Mouse (Mus musculus): Measurements from ENCODE around the gene Gng2. TPM values are rescaled to one million over a fixed set of nuclear protein-coding genes. Genes with fewer than 3 reads are reported as not detected.

The Gng2 gene
- 117 and 134 TPM in 2 replicates for polyA plus RNA-seq (2011; ENCODE audit: insufficient read depth, insufficient read length, low read depth, missing spikeins)

GRCm38 (mm10) chr14:19977271-19978024, at the start of gene Gng2:
Gene Gng2 (minus strand): TSS chr14:19977627.
- Histone ChIP-seq H3K9ac (ENCODE audit: low read depth, poor library complexity, severe bottlenecking) (peak within 1 kb of the TSS; percentile 46), H3K4me1 (ENCODE audit: control insufficient read depth, insufficient read depth, low read length) (no peaks in the 10 kb centered on the region), H3K36me3 (ENCODE audit: control insufficient read depth, insufficient read depth, low read length, poor library complexity, severe bottlenecking) (no peaks in the 10 kb centered on the region), H3K9me3 (replicated peaks; ENCODE audit: control insufficient read depth, insufficient read depth, low read length, poor library complexity, severe bottlenecking) (no peaks in the 10 kb centered on the region), H3K27ac (ENCODE audit: insufficient read depth, low read length) (peak within 1 kb of the TSS; percentile 68), H3K4me3 (ENCODE audit: low read depth, low read length) (peak within 1 kb of the TSS; percentile 64), H3K27me3 (ENCODE audit: control insufficient read depth, insufficient read depth, low read length, poor library complexity, severe bottlenecking) (no peaks in the 10 kb centered on the region)
- no peak for TF ChIP-seq POLR2A (IDR thresholded peaks at IDR 0.05; ENCODE audit: insufficient read depth, low read length)
- TF ChIP-seq EP300 (IDR thresholded peaks at IDR 0.05; ENCODE audit: insufficient read depth, low read depth, low read length) = 0 out of 2 replicates have a peak, but pooled peaks have one; percentile 2

- H3K4me1 ChIP-seq (ENCODE audit: control insufficient read depth, insufficient read depth, low read length) = peaks cover 3% of the 10 kb centered on the region
- H3K9me3 ChIP-seq (replicated peaks; ENCODE audit: control insufficient read depth, insufficient read depth, low read length, poor library complexity, severe bottlenecking) = no peaks in the 10 kb centered on the region
- H3K27me3 ChIP-seq (ENCODE audit: control insufficient read depth, insufficient read depth, low read length, poor library complexity, severe bottlenecking) = no peaks in the 10 kb centered on the region
- H3K9ac ChIP-seq (ENCODE audit: low read depth, poor library complexity, severe bottlenecking) = no peak overlapping the region
- H3K27ac ChIP-seq (ENCODE audit: insufficient read depth, low read length) = no peak overlapping the region
- peak overlapping the region; percentile 41 for H3K4me3 ChIP-seq (ENCODE audit: low read depth, low read length)
- no peaks in the 10 kb centered on the region for H3K36me3 ChIP-seq (ENCODE audit: control insufficient read depth, insufficient read depth, low read length, poor library complexity, severe bottlenecking)
- TF ChIP-seq EP300 (IDR thresholded peaks at IDR 0.05; ENCODE audit: insufficient read depth, low read depth, low read length) (no peak), CTCF (IDR thresholded peaks at IDR 0.05; ENCODE audit: low read depth, low read length) (no peak), POLR2A (IDR thresholded peaks at IDR 0.05; ENCODE audit: insufficient read depth, low read length) (no peak)
Observed at GRCm38 (mm10) chr14:20024888-20025719, 47.7 kb upstream of the Gng2 start.

GRCm38 (mm10) chr14:20023939-20024338, 46.5 kb upstream of the Gng2 start:
- TF ChIP-seq POLR2A (IDR thresholded peaks at IDR 0.05; ENCODE audit: insufficient read depth, low read length) (no peak), EP300 (IDR thresholded peaks at IDR 0.05; ENCODE audit: insufficient read depth, low read depth, low read length) (no peak), CTCF (IDR thresholded peaks at IDR 0.05; ENCODE audit: low read depth, low read length) (no peak)
- H3K4me3 ChIP-seq (ENCODE audit: low read depth, low read length) = no peak overlapping the region
- no peaks in the 10 kb centered on the region for H3K36me3 ChIP-seq (ENCODE audit: control insufficient read depth, insufficient read depth, low read length, poor library complexity, severe bottlenecking)
- H3K27ac ChIP-seq (ENCODE audit: insufficient read depth, low read length) = no peak overlapping the region
- H3K9ac ChIP-seq (ENCODE audit: low read depth, poor library complexity, severe bottlenecking) = no peak overlapping the region
- H3K9me3 ChIP-seq (replicated peaks; ENCODE audit: control insufficient read depth, insufficient read depth, low read length, poor library complexity, severe bottlenecking) = no peaks in the 10 kb centered on the region
- no peaks in the 10 kb centered on the region for H3K27me3 ChIP-seq (ENCODE audit: control insufficient read depth, insufficient read depth, low read length, poor library complexity, severe bottlenecking)
- peaks cover 3% of the 10 kb centered on the region for H3K4me1 ChIP-seq (ENCODE audit: control insufficient read depth, insufficient read depth, low read length)

GRCm38 (mm10) chr14:20019486-20019885, 42.1 kb upstream of the Gng2 start:
- no peaks in the 10 kb centered on the region for H3K27me3 ChIP-seq (ENCODE audit: control insufficient read depth, insufficient read depth, low read length, poor library complexity, severe bottlenecking)
- no peak overlapping the region for H3K4me3 ChIP-seq (ENCODE audit: low read depth, low read length)
- H3K36me3 ChIP-seq (ENCODE audit: control insufficient read depth, insufficient read depth, low read length, poor library complexity, severe bottlenecking) = no peaks in the 10 kb centered on the region
- H3K27ac ChIP-seq (ENCODE audit: insufficient read depth, low read length) = no peak overlapping the region
- H3K9me3 ChIP-seq (replicated peaks; ENCODE audit: control insufficient read depth, insufficient read depth, low read length, poor library complexity, severe bottlenecking) = peaks cover 4% of the 10 kb centered on the region; the same call in 1 of the 2 replicates
- no peak overlapping the region for H3K9ac ChIP-seq (ENCODE audit: low read depth, poor library complexity, severe bottlenecking)
- no peak for TF ChIP-seq POLR2A (IDR thresholded peaks at IDR 0.05; ENCODE audit: insufficient read depth, low read length)
- no peak for TF ChIP-seq CTCF (IDR thresholded peaks at IDR 0.05; ENCODE audit: low read depth, low read length)
- TF ChIP-seq EP300 (IDR thresholded peaks at IDR 0.05; ENCODE audit: insufficient read depth, low read depth, low read length) = no peak
- peaks cover 1% of the 10 kb centered on the region for H3K4me1 ChIP-seq (ENCODE audit: control insufficient read depth, insufficient read depth, low read length)

- no peaks in the 10 kb centered on the region for H3K4me1 ChIP-seq (ENCODE audit: control insufficient read depth, insufficient read depth, low read length)
- H3K36me3 ChIP-seq (ENCODE audit: control insufficient read depth, insufficient read depth, low read length, poor library complexity, severe bottlenecking) = no peaks in the 10 kb centered on the region
- no peak overlapping the region for H3K27ac ChIP-seq (ENCODE audit: insufficient read depth, low read length)
- H3K27me3 ChIP-seq (ENCODE audit: control insufficient read depth, insufficient read depth, low read length, poor library complexity, severe bottlenecking) = no peaks in the 10 kb centered on the region
- H3K9me3 ChIP-seq (replicated peaks; ENCODE audit: control insufficient read depth, insufficient read depth, low read length, poor library complexity, severe bottlenecking) = peaks cover 4% of the 10 kb centered on the region; the same call in 1 of the 2 replicates
- TF ChIP-seq EP300 (IDR thresholded peaks at IDR 0.05; ENCODE audit: insufficient read depth, low read depth, low read length) (no peak), POLR2A (IDR thresholded peaks at IDR 0.05; ENCODE audit: insufficient read depth, low read length) (no peak), CTCF (IDR thresholded peaks at IDR 0.05; ENCODE audit: low read depth, low read length) (no peak)
- no peak overlapping the region for H3K9ac ChIP-seq (ENCODE audit: low read depth, poor library complexity, severe bottlenecking)
- no peak overlapping the region for H3K4me3 ChIP-seq (ENCODE audit: low read depth, low read length)
Observed at GRCm38 (mm10) chr14:20012506-20013275, 35.3 kb upstream of the Gng2 start.

All from ES-Bruce4 (cell line).